Mouse (Mus musculus) liver, embryonic 16.5 days (tissue): ENCODE measurements around the gene Rbm43. TPM values are rescaled to one million over a fixed set of nuclear protein-coding genes. Genes with fewer than 3 reads are reported as not detected.
A peak's percentile ranks its signal among the peaks of the same experiment; 100 is the strongest.

Experiments used
- ATAC-seq: fragments of 200-750 bp; cut with Nextera tagmentation; 2 replicates; pipeline ENCODE4 v1.8.0; 2017; ENCODE audit warnings: low read depth, mild to moderate bottlenecking, moderate number of reproducible peaks, moderate library complexity
- H3K27ac ChIP-seq: fragments of 300-500 bp; sonication (generic); 2 replicates; pipeline ENCODE4 v1.5.1; 2014; ENCODE audit warnings: mild to moderate bottlenecking, low read length
- H3K27me3 ChIP-seq: fragments of 300-500 bp; sonication (generic); 2 replicates; pipeline ENCODE4 v1.6.1; 2014; ENCODE audit warnings: low read depth, low read length, mixed read lengths; ENCODE audit not compliant: control insufficient read depth, insufficient read depth
- H3K36me3 ChIP-seq: fragments of 300-500 bp; sonication (generic); 2 replicates; pipeline ENCODE4 v1.6.1; 2014; ENCODE audit warnings: mild to moderate bottlenecking; ENCODE audit not compliant: control insufficient read depth, insufficient read depth
- H3K4me1 ChIP-seq: fragments of 300-500 bp; sonication (generic); 2 replicates; pipeline ENCODE4 v1.6.1; 2014; ENCODE audit warnings: low read depth, low read length, mixed read lengths; ENCODE audit not compliant: control insufficient read depth
- H3K4me2 ChIP-seq: fragments of 300-500 bp; sonication (generic); 2 replicates; pipeline ENCODE4 v1.6.1; 2014; ENCODE audit warnings: low read depth, low read length, mixed read lengths
- H3K4me3 ChIP-seq: fragments of 300-500 bp; sonication (generic); 2 replicates; pipeline ENCODE4 v1.5.1; 2014; ENCODE audit warnings: low read depth, mild to moderate bottlenecking, low read length
- H3K9ac ChIP-seq: fragments of 300-500 bp; sonication (generic); 2 replicates; pipeline ENCODE4 v1.6.1; 2014; ENCODE audit warnings: low read depth, low read length
- H3K9me3 ChIP-seq: fragments of 300-500 bp; sonication (generic); replicated peaks from 2 replicates; pipeline ENCODE4 v1.6.1; 2016; ENCODE audit warnings: low read length; ENCODE audit not compliant: control insufficient read depth
- WGBS: fragments of 180-500 bp; shearing (Covaris S2); extraction: QIAGEN DNeasy Blood & Tissue Kit; methylation state at CpG from one replicate; pipeline ENCODE4 v1.1.7; 2014; ENCODE audit not compliant: insufficient replicate concordance; 5-methylcytosine and 5-hydroxymethylcytosine counted together
- polyA plus RNA-seq: library from polyadenylated mRNA; unstranded; fragments of >200 nt; fragmentation: Nextera tagmentation; extraction: Ambion mirVana; gene quantifications from 2 replicates; pipeline ENCODE4 v1.2.1, GENCODE M21; 2015

Gene Rbm43
- polyA plus RNA-seq, 1 experiment from 2014 or later = 17.8 TPM

DNA sequence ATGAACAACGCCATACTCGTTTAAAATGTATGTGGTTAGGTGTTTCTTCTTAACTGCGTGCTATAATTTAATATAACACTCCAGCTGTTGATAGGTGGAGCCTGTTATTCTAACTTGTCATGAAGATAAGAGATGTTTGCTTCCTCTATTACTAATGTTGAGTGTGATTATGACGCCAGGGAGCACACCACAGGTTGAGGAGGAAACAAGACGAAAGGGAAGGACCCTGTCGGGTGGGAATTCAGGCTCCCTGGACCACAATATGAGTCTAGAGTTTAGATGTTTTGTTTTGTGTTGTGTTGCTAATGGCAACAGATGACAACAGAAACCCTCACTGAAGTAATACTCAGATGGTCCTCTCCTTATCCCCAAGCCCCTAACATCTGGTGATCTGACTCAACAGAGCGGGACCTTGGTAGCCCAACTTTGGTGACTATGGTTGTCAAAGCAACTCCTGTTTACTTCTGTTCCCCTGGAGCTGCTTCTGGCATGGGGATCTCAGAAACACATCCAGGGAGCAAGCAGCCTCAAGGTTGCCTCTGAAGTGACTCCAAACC is 18.8 kb upstream of the Rbm43 start:
- Histone ChIP-seq H3K4me2 (no peak overlapping the region), H3K36me3 (no peaks in the 10 kb centered on the region), H3K4me1 (no peaks in the 10 kb centered on the region; the same call in 1 of the 2 replicates), H3K4me3 (no peak overlapping the region), H3K27ac (no peak overlapping the region), H3K9me3 (no peaks in the 10 kb centered on the region), H3K9ac (no peak overlapping the region), H3K27me3 (no peaks in the 10 kb centered on the region)
- WGBS = 46% methylated on average over 7 of the region's 7 CpGs
- ATAC-seq = no peak

DNA sequence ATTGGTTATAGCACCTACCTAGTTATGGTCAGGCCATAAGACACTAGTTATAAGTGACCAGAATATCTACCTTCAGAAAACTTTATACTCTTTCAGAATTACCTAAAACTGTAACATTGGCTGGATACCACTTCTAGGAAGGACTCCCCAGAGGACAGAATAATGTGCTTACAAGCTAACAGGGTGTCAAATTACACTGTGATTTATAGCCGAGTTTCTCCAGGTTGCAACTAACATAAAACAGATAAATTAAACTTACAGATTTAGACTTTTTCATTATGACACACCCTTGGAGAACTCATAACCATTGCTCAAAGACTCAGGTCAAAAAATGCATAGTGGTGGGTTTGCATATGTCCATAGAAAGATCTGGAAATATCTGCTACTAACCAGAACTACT is 15.9 kb upstream of the Rbm43 start:
- Histone ChIP-seq H3K36me3 (no peaks in the 10 kb centered on the region), H3K9ac (no peak overlapping the region), H3K27me3 (no peaks in the 10 kb centered on the region), H3K4me2 (no peak overlapping the region), H3K27ac (no peak overlapping the region), H3K4me1 (no peaks in the 10 kb centered on the region; the same call in 1 of the 2 replicates), H3K4me3 (no peak overlapping the region), H3K9me3 (no peaks in the 10 kb centered on the region)
- no peak for ATAC-seq
- 59% methylated on average over 1 of the region's 1 CpGs for WGBS

- Histone ChIP-seq H3K4me1 (no peaks in the 10 kb centered on the region), H3K4me3 (no peak overlapping the region), H3K4me2 (no peak overlapping the region), H3K9me3 (no peaks in the 10 kb centered on the region), H3K27ac (no peak overlapping the region), H3K36me3 (no peaks in the 10 kb centered on the region), H3K27me3 (no peaks in the 10 kb centered on the region), H3K9ac (no peak overlapping the region)
- no peak for ATAC-seq
- WGBS = 66% methylated on average over 6 of the region's 6 CpGs
Observed at GRCm38 (mm10) chr2:51948105-51948830, 13.3 kb upstream of the Rbm43 start.

- no peak for ATAC-seq
- 57% methylated on average over 2 of the region's 2 CpGs for WGBS
Observed at GRCm38 (mm10) chr2:51945812-51946211, 10.8 kb upstream of the Rbm43 start.

DNA sequence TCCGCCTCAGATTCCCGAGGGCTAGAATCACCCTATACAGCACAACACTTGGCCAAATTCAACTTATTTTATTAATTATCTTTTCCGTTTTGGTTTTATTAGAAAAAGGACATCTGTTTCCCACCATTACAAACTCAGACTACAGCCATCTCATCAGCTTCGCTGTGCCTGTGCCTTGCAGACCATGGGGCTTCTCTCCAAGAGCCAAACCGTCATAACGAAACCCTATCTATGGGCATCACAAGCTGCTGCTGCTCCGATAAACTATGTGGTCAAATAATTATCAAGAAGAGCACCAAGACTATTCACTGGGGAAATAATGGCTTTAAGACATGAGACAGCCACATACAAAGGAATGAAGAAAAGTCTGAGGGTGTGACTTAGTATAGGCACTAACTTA is 6.9 kb upstream of the Rbm43 start:
- 0 out of 2 replicates have a peak overlapping the region, but pooled peaks have one; percentile 4 for H3K27ac ChIP-seq
- ATAC-seq = peak; percentile 47

More at GRCm38 (mm10) chr2:51945812-51946211, 10.8 kb upstream of the Rbm43 start:
- Histone ChIP-seq H3K4me1 (no peaks in the 10 kb centered on the region; the same call in 1 of the 2 replicates), H3K9me3 (no peaks in the 10 kb centered on the region), H3K36me3 (no peaks in the 10 kb centered on the region), H3K4me2 (no peak overlapping the region), H3K27me3 (no peaks in the 10 kb centered on the region), H3K27ac (no peak overlapping the region), H3K9ac (no peak overlapping the region), H3K4me3 (no peak overlapping the region)

DNA sequence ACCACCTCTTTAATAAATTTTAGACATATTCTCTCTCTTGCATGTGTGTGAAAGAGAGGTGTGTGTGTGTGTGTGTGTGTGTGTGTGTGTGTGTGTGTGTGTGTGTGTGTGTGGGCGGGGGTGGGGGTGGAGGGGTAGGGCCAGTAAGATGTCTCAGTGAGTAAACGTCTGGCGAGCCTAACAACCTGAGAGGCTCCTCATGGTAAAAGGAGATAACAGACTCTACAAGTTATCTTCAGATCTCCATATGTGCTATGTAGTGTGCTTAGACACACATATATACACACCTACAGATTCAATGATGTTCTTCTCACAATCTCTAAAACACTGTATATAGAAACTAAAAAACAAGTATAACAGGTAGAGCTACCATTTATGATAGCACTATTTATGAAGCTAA is 3.8 kb upstream of the Rbm43 start:
- Histone ChIP-seq H3K9me3 (no peaks in the 10 kb centered on the region), H3K4me2 (peak overlapping the region; percentile 9; the same call in 1 of the 2 replicates), H3K4me3 (no peak overlapping the region), H3K36me3 (no peaks in the 10 kb centered on the region), H3K27me3 (no peaks in the 10 kb centered on the region), H3K27ac (peak overlapping the region; percentile 75), H3K9ac (no peak overlapping the region), H3K4me1 (peaks cover 38% of the 10 kb centered on the region)
- peak; percentile 92 for ATAC-seq
- WGBS = 9% methylated on average over 3 of the region's 3 CpGs

More for the DNA sequence above, 6.9 kb upstream of the Rbm43 start:
- Histone ChIP-seq H3K27me3 (no peaks in the 10 kb centered on the region), H3K36me3 (no peaks in the 10 kb centered on the region), H3K9ac (no peak overlapping the region), H3K4me1 (peaks cover 19% of the 10 kb centered on the region), H3K4me3 (no peak overlapping the region), H3K9me3 (no peaks in the 10 kb centered on the region), H3K4me2 (no peak overlapping the region)
- WGBS = 42% methylated on average over 7 of the region's 7 CpGs

GRCm38 (mm10) chr2:51937004-51937403 is 2.0 kb upstream of the Rbm43 start:
- Histone ChIP-seq H3K4me1 (peaks cover 49% of the 10 kb centered on the region), H3K4me2 (no peak overlapping the region), H3K4me3 (no peak overlapping the region), H3K9me3 (no peaks in the 10 kb centered on the region), H3K27ac (no peak overlapping the region), H3K36me3 (no peaks in the 10 kb centered on the region), H3K9ac (no peak overlapping the region), H3K27me3 (no peaks in the 10 kb centered on the region)
- no peak for ATAC-seq
- WGBS = 55% methylated on average over 6 of the region's 6 CpGs

GRCm38 (mm10) chr2:51936585-51936984 is 1.6 kb upstream of the Rbm43 start:
- peaks cover 49% of the 10 kb centered on the region for H3K4me1 ChIP-seq
- no peaks in the 10 kb centered on the region for H3K36me3 ChIP-seq
- H3K4me3 ChIP-seq = no peak overlapping the region
- no peak overlapping the region for H3K27ac ChIP-seq
- H3K9ac ChIP-seq = no peak overlapping the region
- H3K9me3 ChIP-seq = no peaks in the 10 kb centered on the region
- 50% methylated on average over 3 of the region's 3 CpGs for WGBS
- H3K4me2 ChIP-seq = no peak overlapping the region
- ATAC-seq = no peak
- no peaks in the 10 kb centered on the region for H3K27me3 ChIP-seq

DNA sequence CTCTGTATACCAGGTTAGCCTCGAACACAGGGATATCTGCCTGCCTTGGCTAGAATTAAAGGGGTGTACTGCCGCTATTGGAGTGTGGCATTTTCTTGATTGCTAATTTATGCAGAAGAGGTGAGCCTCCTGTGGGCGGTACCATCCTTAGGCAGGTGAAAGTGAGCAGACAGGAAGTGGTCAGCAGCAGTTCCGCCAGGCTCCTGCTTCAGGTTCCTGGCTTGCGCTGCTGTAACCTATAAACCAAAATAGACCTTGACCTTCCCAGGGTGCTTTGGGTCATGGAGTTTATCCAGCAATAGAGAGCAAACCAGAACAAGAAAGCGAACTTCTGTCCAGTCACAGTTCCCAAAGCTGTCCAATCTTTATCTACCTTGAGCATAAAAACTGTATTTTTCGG is 958 bp upstream of the Rbm43 start:
- ATAC-seq = no peak
- H3K27ac ChIP-seq = no peak overlapping the region
- peaks cover 49% of the 10 kb centered on the region for H3K4me1 ChIP-seq
- H3K9ac ChIP-seq = no peak overlapping the region; the same call in 1 of the 2 replicates
- no peaks in the 10 kb centered on the region for H3K9me3 ChIP-seq
- H3K36me3 ChIP-seq = peaks cover 5% of the 10 kb centered on the region
- H3K4me2 ChIP-seq = 0 out of 2 replicates have a peak overlapping the region, but pooled peaks have one; percentile 73
- no peaks in the 10 kb centered on the region for H3K27me3 ChIP-seq
- no peak overlapping the region for H3K4me3 ChIP-seq
- 76% methylated on average over 7 of the region's 7 CpGs for WGBS
